Mouse (Mus musculus) gastrocnemius, adult 18-20 months (tissue): ENCODE measurements around the gene Pgm1. TPM values are rescaled to one million over a fixed set of nuclear protein-coding genes. Genes with fewer than 3 reads are reported as not detected.
A peak's percentile ranks its signal among the peaks of the same experiment; 100 is the strongest.

ENCODE experiments used
- DNase-seq: peaks from one replicate; pipeline ENCODE4 v3.0.0; 2021; ENCODE audit warnings: low spot score
- long read RNA-seq, 2 experiments: library from polyadenylated mRNA; stranded (forward); transcript quantifications; one replicate each; pipeline ENCODE4 v2.0.0; 2021
- total RNA-seq, 2 experiments: library from RNA; stranded (reverse); gene quantifications; 2 replicates each; pipeline ENCODE4 v1.2.3; 2021

The Pgm1 gene
- total RNA-seq, result 1,000 to 10,000 TPM in 1 of 2 experiments, 100 to 1,000 TPM in 1; 993 to 1,171 TPM
- long read RNA-seq, experiment 1, transcript Pgm1-201 (11 exons, 2,371 nt), result major isoform, 1,566 of 2,402 reads
- long read RNA-seq, experiment 1, transcript Pgm1-202 (11 exons, 2,523 nt), result minor isoform, 96 of 2,402 reads
- long read RNA-seq, experiment 1, partial matches to known transcripts, result 471 of 2,402 reads
- long read RNA-seq, experiment 1, other reads (novel, unspliced or antisense), result 269 of 2,402 reads
- long read RNA-seq, experiment 2, transcript Pgm1-201 (11 exons, 2,371 nt), result major isoform, 1,241 of 1,761 reads
- long read RNA-seq, experiment 2, transcript Pgm1-202 (11 exons, 2,523 nt), result minor isoform, 53 of 1,761 reads
- long read RNA-seq, experiment 2, partial matches to known transcripts, result 347 of 1,761 reads
- long read RNA-seq, experiment 2, other reads (novel, unspliced or antisense), result 120 of 1,761 reads

GRCm38 (mm10) chr4:99929149-99929612 is at the start of gene Pgm1:
Gene Pgm1, plus strand, starts transcription at chr4:99929414.
- DNase-seq, result peak; percentile 93

GRCm38 (mm10) chr4:99881882-99882281 is 47.3 kb upstream of the Pgm1 start:
- DNase-seq, result peak; percentile 9

- DNase-seq, result no peak
These were observed 46.8 kb upstream of the Pgm1 start for GRCm38 (mm10) chr4:99882405-99882804.

- DNase-seq, result peak; percentile 36
These were observed 15.2 kb upstream of the Pgm1 start for GRCm38 (mm10) chr4:99913894-99914451.

- DNase-seq, result no peak
These were observed 2.8 kb upstream of the Pgm1 start for GRCm38 (mm10) chr4:99926380-99926779.

- DNase-seq, result no peak
These were observed 693 bp upstream of the Pgm1 start for GRCm38 (mm10) chr4:99928521-99928920.

GRCm38 (mm10) chr4:99929613-99930517 is 651 bp downstream of the Pgm1 start, which contains the start of gene Itgb3bp:
Gene Itgb3bp, minus strand, starts transcription at chr4:99929813.
- peak; percentile 94 for DNase-seq

GRCm38 (mm10) chr4:99930518-99931239 is 1.5 kb downstream of the Pgm1 start:
- DNase-seq, result peak; percentile 56

GRCm38 (mm10) chr4:99931240-99931580 is 2.0 kb downstream of the Pgm1 start:
- DNase-seq, result no peak

GRCm38 (mm10) chr4:99931807-99932206 is 2.6 kb downstream of the Pgm1 start:
- peak; percentile 60 for DNase-seq

GRCm38 (mm10) chr4:99934859-99935258 is 5.6 kb downstream of the Pgm1 start:
- DNase-seq, result no peak

- peak; percentile 52 for DNase-seq
These were observed 7.1 kb downstream of the Pgm1 start for GRCm38 (mm10) chr4:99936278-99936677.

GRCm38 (mm10) chr4:99939711-99940505 is 10.7 kb downstream of the Pgm1 start:
- no peak for DNase-seq

- DNase-seq, result peak; percentile 82
These were observed 12.6 kb downstream of the Pgm1 start for GRCm38 (mm10) chr4:99941655-99942414.

GRCm38 (mm10) chr4:99944606-99945005 is 15.4 kb downstream of the Pgm1 start:
- no peak for DNase-seq

GRCm38 (mm10) chr4:99945011-99945410 is 15.8 kb downstream of the Pgm1 start:
- DNase-seq, result no peak

- DNase-seq, result no peak
These were observed 17.3 kb downstream of the Pgm1 start for GRCm38 (mm10) chr4:99946516-99946915.

- DNase-seq, result no peak
These were observed 18.0 kb downstream of the Pgm1 start for GRCm38 (mm10) chr4:99947192-99947591.

GRCm38 (mm10) chr4:99947896-99948295 is 18.7 kb downstream of the Pgm1 start:
- no peak for DNase-seq
